Mouse (Mus musculus) heart, adult 9 months (tissue): ENCODE data around the gene Gcnt1.

ENCODE experiments used
- DNase-seq, 2 experiments: peaks; one replicate each; pipeline ENCODE4 v3.0.0; 2022; ENCODE audit warnings: low spot score in 2 of 2

Gcnt1 gene

DNA sequence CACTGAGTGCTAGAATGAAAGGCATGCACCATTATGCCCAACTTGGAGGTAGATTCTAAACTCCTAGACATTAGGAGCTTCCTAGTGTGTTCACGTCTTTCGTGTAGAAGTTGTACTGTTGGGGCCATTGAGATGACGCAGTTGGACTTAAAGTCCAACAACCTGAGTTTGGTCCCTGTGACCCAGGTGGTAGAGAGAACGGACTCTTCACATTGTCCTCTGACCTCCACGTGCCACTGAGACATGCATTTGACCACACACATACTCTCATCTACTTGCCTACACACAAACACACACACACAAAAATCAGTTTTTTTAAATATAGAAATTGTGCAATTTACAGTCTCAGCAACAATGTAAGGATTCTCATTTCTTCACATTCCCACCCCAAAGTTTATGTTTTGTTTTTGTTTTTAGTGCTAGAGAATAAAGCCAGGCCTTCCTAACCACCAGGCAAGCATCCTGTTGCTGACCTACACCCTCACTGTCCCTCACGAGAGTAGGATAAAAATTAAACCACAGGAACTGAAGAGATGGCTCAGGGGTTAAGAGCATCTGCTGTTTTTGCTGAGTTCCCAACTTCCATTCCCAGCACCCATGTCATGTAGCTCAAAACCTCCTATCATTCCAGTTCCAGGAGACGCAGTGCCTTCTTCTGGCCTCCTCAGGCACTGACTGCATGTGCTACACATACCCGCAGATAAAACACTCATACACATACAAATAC, 6.1 kb downstream of the Gcnt1 start:
- DNase-seq: no peak

GRCm38 (mm10) chr19:17364741-17365140, 7.9 kb downstream of the Gcnt1 start:
- peak in 1 of 2 experiments; percentile 37 for DNase-seq

DNA sequence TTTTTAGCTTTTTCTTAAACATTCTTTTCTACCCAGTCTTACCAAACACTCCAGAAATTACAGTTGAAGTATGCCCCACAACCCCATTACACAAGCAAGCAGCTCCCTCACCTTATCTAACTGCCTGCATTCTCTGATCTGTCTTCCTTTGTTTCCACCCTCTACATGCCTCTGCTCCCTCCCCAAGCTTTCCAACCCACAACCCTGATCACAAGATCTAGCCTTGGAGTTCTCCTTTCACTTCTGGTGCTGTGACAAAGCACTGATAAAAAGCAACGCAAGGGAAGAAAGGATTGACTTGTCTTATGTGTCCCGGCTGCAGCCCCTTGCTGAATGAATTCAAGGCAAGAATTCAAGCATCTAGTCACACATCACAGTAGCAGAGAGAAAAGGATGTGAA, 11.5 kb downstream of the Gcnt1 start:
- DNase-seq: no peak

DNA sequence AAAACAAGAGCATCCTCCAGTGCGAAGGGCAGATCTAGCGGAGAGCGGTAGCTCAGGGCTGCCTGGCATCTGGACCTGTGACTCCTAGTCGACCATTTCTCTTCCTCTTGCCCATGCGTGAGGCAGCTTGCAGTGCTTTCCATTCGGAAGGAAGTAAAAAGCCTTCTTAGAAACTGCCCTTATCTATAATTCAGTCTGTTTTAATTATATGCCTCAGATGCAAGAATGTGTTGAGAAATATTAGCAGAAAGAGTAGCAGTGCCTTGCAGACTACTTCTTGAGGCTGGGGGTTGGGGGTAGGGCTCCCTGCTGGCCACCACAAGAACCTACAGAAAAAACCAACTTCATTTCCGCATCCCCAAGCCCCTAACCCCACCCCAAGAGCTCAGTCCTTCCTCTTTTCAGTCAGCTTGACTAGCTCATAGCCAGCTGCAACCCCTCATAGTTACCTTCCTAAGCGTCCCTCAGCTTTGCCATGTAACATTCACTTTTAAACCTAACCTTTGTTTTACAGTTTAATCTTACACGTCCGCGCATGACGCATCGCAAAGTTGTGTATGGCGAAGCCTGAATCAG, 13.2 kb downstream of the Gcnt1 start:
- DNase-seq: no peak

DNA sequence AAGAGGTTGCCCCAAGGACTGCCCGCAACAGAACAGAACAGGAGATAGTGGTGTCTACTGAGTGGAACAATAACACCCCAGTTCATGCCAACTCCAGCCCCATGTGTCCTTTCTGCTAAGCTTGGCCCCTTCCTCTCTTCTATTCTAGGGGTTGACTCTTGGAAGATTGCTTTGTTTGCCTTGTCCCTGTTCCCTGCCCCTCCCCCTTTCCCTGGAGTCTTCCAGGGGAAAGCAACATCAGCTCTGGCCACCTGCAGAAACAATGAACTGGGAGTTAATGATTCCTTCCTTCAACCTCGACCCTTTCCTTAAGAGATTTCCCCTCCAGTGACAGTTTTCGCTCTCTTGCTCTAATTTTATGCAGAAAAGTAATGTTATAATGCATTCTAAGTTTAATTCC, 15.3 kb downstream of the Gcnt1 start:
- no peak for DNase-seq

GRCm38 (mm10) chr19:17356932-17357331, 15.7 kb downstream of the Gcnt1 start:
- no peak for DNase-seq

DNA sequence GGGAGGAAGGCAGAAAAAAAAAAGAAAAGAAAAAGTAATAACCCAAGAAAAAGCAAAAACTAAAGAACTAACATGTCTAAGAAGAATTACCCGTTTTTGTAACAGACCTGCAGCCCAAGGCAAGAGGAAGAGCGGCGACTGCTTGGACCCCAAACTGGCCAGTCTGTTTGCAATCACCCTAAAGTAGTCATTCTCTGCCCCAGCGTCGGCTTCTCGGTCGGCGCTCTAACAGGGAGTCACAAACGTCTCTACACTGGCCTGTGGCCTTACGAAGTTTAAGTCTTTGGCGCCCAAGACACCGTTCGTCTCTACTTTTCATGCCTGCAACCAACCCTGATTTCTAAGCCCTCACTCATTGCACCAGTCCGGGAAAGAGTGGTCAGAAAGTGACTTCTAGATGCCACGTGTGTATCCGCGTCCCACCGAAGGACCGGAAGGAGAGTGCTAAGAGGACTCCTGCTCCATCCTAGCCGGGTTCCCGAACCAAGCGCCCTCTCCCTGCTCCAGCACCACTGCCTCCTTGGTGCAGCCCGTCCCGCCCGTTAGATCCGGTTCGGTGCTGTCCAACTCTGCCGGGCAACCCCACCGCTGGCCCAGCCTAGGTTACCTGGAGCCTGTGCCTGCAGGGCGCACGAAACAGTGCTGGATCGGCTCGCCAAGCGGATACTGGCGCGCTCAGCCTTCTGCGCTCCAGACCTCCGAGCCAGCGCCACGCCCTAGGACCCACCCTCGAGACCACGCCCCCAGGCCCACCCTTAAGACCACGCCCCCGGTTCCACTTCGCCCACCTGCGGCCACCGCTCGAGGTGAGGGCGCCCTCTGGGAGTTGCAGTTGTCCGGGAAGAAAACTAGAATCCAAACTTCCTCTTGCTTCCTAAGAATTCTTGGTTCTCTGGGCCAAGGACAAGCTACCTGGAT, 16.4 kb downstream of the Gcnt1 start:
- DNase-seq: peak; percentile 64 to 68

DNA sequence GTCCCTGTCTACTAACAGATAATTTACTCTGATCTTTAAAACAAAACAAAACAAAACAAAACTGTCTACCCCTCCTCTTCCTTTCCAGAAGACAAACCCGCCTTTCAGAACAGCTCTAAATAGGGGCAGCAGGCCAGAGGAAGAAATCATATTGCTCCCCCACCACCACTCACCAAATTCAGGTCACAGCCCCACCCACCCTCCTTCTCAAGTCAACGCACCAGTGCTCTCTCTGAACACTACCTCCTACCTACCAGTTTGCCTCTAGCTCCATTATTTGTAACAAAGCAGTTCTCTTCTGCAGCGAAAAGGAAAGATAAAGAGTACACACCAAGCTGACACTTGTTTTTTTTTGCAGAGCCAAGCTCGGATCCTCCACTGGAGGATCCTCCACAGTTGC, 17.3 kb downstream of the Gcnt1 start:
- DNase-seq: no peak

GRCm38 (mm10) chr19:17354797-17355196, 17.8 kb downstream of the Gcnt1 start:
- DNase-seq: no peak

DNA sequence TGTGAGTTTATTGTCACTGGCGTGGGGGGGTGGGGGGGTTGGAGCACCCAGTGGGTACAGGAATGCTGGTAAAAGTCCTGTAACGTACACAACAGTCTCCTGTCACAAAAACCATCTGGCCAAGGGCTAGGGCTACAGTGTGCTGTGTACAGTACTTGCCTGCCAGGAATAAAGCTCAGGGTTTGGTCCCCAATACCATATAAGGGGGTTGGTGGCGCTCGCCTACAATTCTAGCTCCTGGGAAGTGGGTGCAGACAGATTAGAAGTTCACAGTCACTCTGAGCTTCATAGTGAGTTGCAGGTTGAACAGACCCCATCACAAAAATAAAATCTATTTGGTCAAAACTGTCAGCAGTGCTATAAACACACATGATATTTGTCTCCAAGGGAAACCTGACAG, 18.3 kb downstream of the Gcnt1 start:
- no peak for DNase-seq

GRCm38 (mm10) chr19:17353727-17354126, 18.9 kb downstream of the Gcnt1 start:
- DNase-seq: no peak

GRCm38 (mm10) chr19:17347852-17348251, 24.8 kb downstream of the Gcnt1 start:
- no peak for DNase-seq

GRCm38 (mm10) chr19:17346716-17347474, 25.7 kb downstream of the Gcnt1 start:
- no peak for DNase-seq

- no peak for DNase-seq
These were observed 27.8 kb downstream of the Gcnt1 start for GRCm38 (mm10) chr19:17344881-17345280.

- no peak for DNase-seq
These were observed 33.1 kb downstream of the Gcnt1 start for GRCm38 (mm10) chr19:17339563-17339962.

- DNase-seq: no peak
These were observed 35.5 kb downstream of the Gcnt1 start for GRCm38 (mm10) chr19:17337057-17337679.

DNA sequence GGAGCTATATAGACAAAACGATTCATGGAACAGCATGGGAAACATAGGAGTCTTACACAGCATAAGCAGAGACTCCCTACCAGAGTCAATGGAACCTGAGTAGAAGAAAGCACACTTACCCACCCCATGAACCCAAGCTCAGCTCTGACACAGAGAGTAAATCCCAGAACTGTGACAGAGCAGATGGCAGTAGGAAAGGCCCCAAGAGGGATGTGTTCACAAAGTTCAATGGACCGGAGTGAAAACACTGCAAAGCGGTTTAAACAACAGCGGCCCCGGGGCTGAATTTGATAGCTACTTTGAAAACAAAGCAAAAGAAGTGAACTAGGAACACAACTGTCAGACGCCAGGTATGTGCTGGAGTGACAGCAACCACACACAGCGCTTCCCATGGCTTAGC, 36.0 kb downstream of the Gcnt1 start:
- DNase-seq: no peak

- DNase-seq: no peak
These were observed 37.9 kb downstream of the Gcnt1 start for GRCm38 (mm10) chr19:17334644-17335333.

GRCm38 (mm10) chr19:17333043-17333442, 39.6 kb downstream of the Gcnt1 start:
- peak; percentile 57 to 68 for DNase-seq

- DNase-seq: no peak
These were observed 43.7 kb downstream of the Gcnt1 start for GRCm38 (mm10) chr19:17328916-17329315.

GRCm38 (mm10) chr19:17327881-17328404, 44.7 kb downstream of the Gcnt1 start:
- no peak for DNase-seq
